Mouse (Mus musculus) neural tube, embryonic 10.5 days (tissue): ENCODE measurements around the gene Zfp853.

Source experiments
- DNase-seq: peaks from one replicate; pipeline ENCODE4 v3.0.0-alpha.2; 2017; ENCODE audit warnings: low spot score; ENCODE audit errors: extremely low spot score

Zfp853 gene

DNA sequence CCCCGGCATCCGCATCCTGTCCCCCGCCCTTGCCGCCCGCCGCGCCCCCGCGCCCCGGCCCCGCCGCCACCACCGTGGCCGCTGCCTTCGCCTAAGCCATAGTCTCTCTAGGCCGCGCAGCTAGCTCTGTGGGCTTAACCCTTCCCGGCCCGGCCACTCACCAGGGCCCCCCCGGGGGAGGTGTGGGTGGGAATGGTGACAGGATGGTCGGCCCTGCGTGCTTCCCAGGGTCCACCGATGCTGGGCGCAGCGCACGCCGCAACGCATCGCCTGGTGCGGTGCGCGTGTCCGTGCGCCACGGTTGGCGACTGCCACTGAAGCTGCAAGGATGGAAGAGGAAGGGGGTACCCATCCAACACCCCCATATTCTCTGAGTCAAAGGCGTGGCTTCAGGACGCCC is at the start of gene Zfp853:
TSS of gene Zfp853 (minus strand) at position 220 of the 400 bp plus-strand sequence.
- DNase-seq: no peak

DNA sequence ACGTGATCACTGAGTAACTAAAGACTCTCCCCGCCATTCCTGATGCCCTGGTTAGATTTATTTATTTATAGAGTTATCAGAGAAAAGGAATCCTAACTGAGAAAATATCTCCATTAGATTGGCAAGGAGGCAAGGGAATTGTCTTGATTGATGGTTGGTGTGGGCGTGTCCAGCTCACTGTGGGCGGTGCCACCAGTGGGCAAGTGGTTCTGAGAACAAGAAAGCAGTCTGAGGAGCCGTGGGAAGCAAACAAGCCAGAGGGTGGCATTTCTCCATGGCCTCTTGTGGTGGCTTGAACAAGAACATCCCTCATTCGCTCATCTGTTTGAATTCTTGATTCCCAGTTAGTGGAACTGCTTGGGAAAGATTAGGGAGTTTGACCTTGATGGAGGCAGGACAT is 46.2 kb upstream of the Zfp853 start:
- DNase-seq: no peak

DNA sequence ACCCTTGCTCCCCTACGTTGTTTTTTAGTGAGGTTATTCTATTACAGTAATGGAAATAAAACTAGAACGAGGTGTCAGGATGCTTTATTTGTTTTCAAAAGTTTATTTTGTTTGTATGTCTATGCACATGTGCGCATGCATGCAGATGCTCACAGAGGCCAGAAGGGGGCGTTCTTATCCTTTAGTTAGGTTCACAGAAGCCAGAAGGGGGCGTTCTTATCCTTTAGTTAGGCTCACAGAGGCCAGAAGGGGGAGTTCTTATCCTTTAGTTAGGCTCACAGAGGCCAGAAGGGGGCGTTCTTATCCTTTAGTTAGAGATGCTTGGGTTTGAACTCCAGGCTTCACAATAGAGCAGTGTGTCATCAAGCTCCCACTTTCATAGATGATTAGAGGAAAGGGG is 43.1 kb upstream of the Zfp853 start:
- DNase-seq: no peak

DNA sequence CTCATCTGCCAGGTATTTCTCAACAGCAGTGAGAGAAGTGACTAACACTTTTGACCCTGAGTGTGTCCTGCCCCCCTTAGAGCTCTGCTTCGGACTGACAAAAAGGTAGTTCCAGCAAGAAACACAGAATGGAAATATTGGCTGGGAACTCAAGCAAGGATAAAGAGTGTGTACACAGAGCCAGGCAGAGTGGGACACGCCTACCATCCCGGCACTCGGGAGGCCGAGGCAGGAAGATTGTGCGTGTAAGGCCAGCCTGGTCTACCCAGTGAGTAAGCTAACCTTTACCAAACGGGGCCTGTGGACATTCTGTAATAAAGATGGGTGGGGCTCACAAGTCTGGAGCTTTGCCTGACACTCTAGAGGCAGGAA is 41.7 kb upstream of the Zfp853 start:
- DNase-seq: no peak

DNA sequence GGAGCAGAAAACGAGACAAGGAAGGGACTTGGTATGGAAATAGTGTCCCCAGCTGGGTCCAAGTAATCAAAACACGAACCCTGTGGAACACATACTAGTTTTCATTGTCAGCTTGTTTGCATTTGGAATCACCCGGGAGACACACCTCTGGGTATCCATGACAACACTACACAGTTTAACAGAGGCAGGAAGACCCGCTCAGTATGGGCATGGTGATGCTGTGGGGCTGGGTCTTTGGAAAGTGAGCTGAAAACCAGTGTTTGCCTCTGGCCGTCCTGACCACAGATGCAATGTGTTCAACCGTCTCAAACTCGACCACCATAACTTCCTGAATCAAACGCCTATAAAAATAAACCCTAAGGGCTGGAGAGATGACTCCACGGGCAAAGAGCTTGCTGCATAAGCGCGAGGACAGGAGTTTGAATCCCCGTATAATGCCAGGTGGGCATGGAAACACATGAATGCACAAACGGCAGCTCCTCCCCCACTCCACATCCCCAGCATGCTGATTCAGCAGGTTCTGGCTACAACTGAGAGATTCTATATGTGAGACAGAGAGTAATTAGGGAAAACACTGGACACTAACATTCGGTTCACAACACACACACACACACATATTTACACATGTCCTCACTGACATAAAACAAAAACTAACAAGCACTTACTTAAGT is 41.1 kb upstream of the Zfp853 start:
- no peak for DNase-seq

DNA sequence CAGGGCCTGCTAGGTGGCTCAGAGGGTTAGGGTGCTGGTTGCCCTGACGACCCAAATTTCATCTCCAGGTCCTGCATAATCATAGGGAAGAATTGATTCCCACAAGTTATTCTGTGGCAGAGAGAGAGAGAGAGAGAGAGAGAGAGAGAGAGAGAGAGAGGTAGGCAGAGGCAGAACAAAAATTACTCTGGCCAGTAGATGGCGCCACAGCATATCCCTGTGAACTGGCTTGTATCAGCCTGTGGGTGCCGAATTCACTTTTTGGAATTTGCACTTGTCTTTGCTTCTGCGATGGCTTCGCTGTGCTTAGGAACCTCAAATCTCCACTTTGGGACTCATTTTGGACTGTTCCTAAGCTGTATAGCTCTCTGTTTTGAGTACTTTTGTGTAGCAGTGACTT is 40.4 kb upstream of the Zfp853 start:
- DNase-seq: peak; percentile 65

DNA sequence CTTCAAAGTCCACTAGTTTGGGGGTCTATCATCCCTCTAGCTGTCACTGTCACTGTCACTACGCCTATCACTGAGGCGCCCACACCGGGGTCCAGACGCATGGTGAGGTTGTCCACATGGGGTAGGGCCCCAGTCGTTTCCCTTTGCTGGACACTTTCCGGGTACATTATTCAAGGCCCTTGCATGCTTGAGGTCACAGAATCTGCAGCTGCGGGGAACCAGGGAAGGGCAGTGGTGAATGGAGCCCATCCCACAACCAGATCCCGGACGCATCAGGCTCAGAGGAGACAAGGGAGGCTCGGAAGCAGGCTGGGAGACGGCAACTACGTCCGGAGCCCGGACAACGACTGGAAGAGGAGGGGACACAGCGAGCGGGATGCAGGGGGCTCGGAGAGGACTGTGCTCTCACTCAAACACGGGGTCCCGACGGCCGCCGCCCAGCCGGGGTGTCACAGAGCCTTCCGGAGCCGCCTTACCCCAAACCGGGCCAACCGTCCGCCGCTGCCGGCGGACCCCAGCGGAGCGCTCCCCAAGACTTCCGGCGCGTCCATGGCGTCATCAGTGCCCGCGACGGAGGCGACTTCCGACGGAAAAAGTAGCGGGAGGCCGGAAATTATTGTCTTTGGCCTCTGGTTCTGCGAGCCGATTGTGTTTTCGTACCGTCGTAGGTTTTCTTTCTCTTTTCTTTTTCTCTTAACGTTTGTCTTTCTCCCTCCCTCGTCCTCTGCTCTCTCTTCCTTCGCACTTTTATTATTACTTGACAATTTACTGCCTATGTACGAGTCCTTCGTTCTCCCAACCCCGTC is 35.5 kb upstream of the Zfp853 start, which contains the start of gene Zdhhc4:
TSS of gene Zdhhc4 (minus strand) at position 567 of the 806 bp plus-strand sequence.
- DNase-seq: peak; percentile 89

DNA sequence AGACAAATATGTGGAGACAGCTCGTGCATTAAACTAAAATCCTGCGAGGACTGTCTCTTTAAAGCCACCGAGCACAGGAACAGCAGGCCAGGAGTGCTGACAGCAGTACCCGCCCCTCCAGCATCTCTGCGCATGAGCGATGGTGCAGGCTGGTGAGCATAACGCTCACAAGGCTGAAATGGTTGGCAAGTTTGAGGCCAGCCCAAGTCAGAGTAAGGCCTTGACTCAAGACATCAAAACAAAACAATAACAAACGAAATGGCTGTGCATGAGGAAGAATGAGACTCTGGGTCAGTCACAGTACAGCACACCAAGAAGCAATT is 23.8 kb upstream of the Zfp853 start:
- no peak for DNase-seq

DNA sequence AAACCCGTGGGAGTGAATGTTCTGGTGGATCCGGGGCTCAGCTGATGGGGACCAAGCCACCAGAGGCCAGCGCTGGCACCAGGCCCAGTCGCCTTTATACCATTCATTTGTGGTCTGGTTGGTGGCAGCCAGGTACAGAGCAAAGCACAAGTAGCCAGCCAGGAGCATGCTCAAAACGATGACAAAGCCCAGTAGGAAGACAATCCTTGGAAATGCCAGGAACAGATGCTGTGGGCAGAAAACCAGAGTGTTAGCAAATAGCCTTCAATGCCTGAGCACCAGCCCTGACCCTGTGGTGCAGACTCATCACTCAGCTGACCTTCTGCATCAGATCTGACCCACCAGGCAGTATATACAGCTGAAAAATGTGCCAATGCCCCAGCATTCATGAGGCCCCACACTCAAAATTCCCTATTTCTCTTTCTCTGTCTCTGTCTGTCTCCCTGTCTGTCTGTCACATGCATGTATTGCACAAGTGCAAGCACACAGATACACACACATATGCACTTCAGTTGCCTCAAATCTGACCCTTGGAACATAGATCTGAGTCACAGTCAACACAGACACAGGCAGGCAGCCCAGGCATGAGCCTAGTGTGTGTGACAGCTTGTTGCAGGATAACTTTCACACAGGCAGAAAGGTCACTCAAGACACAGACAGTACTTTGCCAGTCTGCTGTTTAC is 23.3 kb upstream of the Zfp853 start:
- DNase-seq: no peak

DNA sequence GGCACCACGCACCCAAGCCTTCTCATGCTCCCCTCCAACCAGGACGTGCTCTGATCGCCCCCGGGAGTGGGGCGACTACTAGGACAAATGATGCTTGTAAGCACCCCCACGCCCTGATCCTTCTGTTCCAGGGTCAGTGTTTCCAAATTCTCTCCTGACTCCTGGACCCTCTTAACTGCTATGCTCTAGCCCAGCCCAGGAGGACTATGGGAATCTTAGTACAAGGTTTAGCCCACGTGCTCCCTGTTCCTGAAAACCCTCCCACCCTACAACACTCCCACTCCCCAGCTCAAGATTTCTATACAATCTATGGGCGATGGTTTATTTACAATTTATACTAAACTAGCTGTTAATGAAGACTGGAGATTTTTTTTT is 22.1 kb upstream of the Zfp853 start:
- no peak for DNase-seq

DNA sequence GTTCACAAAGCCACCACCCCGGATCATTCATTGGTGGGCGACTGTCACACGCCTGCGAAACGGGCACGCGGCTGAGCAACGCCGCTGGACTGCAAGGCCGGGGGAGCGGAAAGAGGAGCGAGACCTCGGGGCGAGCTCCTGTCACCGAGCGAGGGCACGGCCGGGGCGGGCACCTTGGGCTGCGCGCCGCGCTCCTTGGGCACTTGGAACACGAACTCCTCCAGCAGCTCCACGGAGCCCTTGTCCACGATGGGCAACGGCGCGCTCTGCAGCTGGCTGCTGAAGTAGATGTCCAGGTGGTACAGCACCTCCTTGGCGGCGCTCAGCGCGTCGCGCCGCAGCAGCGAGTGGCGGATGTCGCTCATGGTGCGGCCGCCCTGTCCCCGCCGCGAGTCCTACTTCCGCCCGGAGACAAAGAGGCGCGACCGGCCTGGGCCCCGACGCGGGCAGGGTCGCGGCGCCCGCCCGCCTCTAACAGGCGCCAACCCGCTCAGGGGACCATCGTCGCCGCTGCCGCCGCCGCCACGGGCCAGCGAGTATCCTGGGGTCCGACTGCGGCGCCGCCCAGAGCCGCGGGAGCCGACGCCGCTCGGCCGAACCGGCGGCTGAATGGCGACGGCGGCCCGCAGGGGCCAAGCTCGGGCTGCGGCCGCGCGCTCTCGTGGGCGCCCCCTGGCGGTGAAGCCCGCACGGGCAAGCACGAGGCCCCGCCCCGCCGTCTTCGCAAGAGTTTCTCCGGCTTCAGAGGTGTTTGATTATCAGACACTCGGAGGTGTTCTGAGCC is 21.5 kb upstream of the Zfp853 start, which contains the start of gene E130309D02Rik:
TSS of gene E130309D02Rik (minus strand) at position 631 of the 784 bp plus-strand sequence.
- peak; percentile 92 for DNase-seq

DNA sequence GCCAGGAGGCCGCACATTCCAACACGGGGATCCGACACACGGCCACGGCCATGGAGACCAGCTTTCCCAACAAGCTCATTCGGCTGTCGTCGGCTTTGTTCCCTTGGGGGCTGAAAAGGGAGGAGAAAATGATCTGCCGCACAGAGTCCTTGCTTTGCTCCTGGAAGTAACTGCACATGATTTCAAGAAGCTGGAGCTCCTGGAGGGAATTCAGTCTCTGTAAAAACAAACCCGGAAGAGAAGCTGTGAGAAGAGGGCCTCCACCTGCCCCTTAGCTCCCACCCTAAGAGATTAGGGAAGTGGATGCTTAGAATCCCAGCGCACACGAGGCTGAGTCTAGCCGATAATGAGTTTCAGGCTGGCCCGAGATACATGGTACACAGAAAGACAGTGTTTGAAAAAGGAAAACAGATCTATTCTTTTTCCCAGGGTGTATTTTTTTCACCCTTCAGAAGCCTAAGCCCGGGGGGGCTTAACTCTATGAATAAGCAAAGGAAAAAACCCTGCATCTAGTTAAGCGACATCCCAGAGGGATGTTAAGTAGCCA is 20.8 kb upstream of the Zfp853 start:
- DNase-seq: peak; percentile 47

DNA sequence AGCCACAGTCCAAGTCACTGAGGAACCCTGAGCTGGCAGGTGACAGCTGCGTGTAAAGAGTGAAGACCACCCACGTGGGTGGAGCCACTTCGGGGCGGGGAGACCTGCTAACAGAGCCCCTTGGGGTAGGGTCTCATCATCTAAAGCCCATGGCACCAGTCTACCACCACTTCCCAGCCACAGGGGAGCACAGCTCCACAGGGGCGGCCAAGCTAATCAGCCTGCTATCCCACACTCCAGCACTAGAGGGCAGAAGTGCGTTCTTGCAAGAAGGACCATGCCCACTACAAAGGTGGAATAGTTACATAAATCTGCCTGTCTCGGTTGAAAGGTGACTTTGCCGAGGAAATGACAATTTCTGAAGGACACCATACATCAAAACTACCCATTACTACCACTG is 18.5 kb upstream of the Zfp853 start:
- peak; percentile 77 for DNase-seq

DNA sequence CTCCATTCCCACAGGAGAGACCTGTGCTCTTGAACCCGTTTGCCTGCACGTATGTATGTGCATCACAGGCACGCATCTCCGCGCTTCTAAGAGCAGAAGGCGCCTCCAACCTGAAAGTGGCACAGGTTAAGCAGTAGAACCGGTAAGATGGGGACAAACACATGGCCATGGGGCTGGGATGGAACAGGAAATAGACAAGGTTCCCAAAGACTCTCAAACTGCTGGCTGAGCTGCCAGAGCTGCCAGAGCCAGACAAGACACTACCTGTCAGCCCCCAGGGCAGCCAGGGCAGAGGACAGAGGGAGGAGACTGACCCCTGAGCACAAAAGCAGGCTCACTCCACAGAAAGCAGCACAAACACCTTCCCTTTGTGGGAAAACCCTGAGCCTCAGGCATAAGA is 16.5 kb upstream of the Zfp853 start:
- DNase-seq: no peak

DNA sequence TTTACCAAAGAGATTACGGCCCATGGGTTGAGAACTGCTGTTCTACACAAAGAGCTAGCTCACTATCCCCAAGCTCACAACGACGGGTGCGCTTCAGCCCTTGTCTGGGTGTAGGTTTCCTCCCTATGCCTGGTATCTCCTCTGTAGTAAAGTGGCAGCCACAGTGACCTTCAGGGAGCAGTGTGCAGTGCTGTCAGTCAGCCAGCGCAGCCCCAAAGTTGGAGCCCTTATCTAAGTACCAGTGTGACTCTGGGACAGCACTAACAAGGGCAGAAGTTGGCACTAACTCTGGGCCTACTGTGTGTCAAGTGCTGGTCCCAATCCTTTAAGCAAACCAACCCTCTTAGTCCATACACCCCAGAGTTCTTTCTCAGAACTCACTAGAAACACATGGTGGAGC is 15.4 kb upstream of the Zfp853 start:
- DNase-seq: no peak

DNA sequence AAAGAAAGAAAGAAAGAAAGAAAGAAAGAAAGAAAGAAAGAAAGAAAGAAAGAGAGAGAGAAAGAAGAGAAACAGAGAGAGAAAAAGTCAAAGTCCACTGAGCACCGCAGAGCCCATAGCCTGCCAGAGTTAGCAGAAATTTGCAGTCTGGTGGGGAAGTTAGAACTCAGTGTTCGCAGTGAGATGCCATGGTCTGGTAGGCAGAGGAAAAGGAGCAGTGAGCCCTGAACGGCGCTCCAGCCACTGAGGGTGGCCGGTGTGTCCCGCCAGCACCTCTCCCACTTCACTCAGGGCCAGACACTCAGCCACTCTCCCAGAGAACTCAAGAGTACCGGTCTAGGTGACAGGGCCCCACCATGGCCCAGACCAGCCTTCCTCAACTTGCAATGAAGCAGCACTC is 10.8 kb upstream of the Zfp853 start:
- DNase-seq: no peak

DNA sequence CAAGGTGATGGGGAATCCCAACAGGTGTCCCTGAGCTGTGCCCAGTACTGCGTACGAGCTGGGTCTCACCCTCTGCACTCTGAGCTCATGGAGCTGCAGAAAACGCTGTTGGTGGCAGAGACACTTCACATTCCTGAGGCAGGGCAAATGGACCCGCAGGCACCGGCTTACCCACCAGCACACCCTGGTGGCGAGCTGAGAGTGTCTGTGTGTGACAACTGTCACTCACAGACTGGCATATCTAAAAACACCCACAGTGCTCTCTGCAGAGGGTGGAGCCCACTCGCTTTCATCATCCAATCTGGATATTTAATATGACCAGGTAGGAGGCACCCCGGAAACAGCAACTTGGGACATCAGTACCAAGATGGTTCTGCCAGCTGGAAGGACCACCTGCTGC is 7.9 kb upstream of the Zfp853 start:
- DNase-seq: no peak

DNA sequence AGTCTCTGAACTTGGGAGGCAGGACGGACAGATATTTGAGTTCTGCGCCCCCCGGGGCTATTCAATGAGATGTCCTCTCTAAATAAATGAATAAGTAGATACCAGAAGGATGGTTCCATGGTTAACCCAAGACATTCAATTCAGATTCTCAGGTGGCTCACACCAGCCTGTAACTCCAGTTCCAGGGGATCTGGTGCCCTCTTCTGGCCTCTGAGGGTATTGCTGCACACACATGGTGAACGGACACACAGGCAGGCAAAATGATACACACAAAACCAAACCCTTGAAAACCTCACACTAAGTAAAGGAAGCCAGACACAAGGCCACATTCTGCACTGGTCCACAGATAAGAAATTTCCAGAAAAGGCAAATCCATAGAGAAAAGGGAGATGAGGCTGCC is 6.3 kb upstream of the Zfp853 start:
- DNase-seq: peak; percentile 57

DNA sequence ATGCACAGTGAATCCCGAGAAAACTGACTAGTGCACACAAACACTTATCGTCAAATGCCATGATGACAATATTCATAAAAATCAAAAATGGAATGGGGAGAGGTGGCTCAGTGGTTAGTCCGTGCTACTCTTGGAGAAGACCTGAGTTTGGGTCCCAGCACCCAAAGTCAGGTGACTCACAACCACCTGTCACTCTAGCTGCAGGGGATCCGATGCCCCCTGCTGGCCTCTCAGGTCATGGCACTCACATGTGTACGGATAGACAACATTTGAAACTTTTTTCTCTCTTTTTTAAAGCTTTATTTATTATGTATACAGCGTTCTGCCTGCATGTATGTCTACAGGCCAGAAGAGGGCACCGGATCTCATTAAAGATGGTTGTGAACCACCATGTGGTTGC is 5.0 kb upstream of the Zfp853 start:
- DNase-seq: no peak

DNA sequence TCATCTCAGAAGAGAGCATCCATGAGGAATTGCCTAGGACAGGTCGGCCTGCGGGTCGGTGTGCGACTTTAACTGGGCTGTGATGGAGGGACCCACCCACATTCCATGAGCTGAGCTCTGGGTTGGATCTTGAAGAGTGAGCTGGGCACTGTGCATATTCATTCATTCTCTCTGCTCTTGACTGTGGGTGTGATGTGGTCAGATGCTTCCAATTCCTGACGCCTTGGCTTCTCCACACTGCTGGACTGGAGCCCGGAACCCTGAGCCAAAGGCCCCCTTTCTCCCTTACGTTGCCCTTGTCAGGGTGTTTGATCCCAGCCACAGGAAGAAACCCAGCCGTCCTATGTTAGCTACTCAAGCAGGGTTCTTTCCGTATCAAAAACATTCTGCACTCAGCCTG is 4.6 kb upstream of the Zfp853 start:
- no peak for DNase-seq

DNA sequence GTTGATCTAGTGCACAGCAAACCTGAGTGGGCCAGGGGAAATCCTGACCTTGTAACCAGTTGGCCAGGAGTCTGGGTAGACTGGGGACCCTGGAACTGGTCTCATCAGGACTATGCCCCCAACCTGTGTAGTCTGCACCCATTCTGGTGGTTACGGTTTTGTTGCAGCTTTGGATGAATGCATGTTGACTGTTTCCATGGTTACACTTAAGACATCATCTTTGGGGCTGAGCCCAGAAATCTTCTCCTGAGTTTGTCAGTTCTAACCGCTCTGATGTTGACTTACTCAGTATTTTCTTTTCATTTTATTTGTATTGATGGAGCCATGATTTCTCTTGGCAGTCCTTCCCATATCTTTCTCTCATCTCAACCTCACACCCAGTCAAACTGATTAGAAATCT is 1.9 kb upstream of the Zfp853 start:
- DNase-seq: no peak
